Mouse (Mus musculus) lung, embryonic 16.5 days (tissue): ENCODE measurements at regions not wholly inside any gene's neighbourhood (a gene's known extent, or its start where the extent isn't known, plus 50 kb on each side); places are given as distances from the start of the nearest gene placed in this dataset.

Experiments
- ATAC-seq: fragments of 200-750 bp; cut with Nextera tagmentation; 2 replicates; pipeline ENCODE4 v1.8.0; 2017; ENCODE audit warnings: low read depth, mild to moderate bottlenecking, moderate library complexity
- H3K27ac ChIP-seq: fragments of 300-500 bp; sonication (generic); 2 replicates; pipeline ENCODE4 v1.5.1; 2014; ENCODE audit warnings: mild to moderate bottlenecking, control low read depth, low read length
- H3K27me3 ChIP-seq: fragments of 300-500 bp; sonication (generic); 2 replicates; pipeline ENCODE4 v1.6.1; 2014; ENCODE audit warnings: low read depth, low read length, mixed read lengths; ENCODE audit not compliant: control insufficient read depth, insufficient read depth
- H3K36me3 ChIP-seq: fragments of 300-500 bp; sonication (generic); 2 replicates; pipeline ENCODE4 v1.6.1; 2014; ENCODE audit warnings: low read length; ENCODE audit not compliant: control insufficient read depth, insufficient read depth
- H3K4me1 ChIP-seq: fragments of 300-500 bp; sonication (generic); replicated peaks from 2 replicates; pipeline ENCODE4 v1.6.1; 2014; ENCODE audit warnings: low read length, mixed read lengths; ENCODE audit not compliant: control insufficient read depth, insufficient read depth
- H3K4me2 ChIP-seq: fragments of 300-500 bp; sonication (generic); 2 replicates; pipeline ENCODE4 v1.6.1; 2014; ENCODE audit warnings: low read depth, low read length, control low read depth
- H3K4me3 ChIP-seq: fragments of 300-500 bp; sonication (generic); 2 replicates; pipeline ENCODE4 v1.5.1; 2014; ENCODE audit warnings: mild to moderate bottlenecking, low read length, control low read depth
- H3K9ac ChIP-seq: fragments of 300-500 bp; sonication (generic); 2 replicates; pipeline ENCODE4 v1.6.1; 2014; ENCODE audit warnings: low read length, control low read depth
- H3K9me3 ChIP-seq: fragments of 300-500 bp; sonication (generic); 2 replicates; pipeline ENCODE4 v1.6.1; 2016; ENCODE audit warnings: low read length; ENCODE audit not compliant: control insufficient read depth
- WGBS: fragments of 180-500 bp; shearing (Covaris S2); extraction: QIAGEN DNeasy Blood & Tissue Kit; methylation state at CpG from one replicate; pipeline ENCODE4 v1.1.7; 2014; 5-methylcytosine and 5-hydroxymethylcytosine counted together

DNA sequence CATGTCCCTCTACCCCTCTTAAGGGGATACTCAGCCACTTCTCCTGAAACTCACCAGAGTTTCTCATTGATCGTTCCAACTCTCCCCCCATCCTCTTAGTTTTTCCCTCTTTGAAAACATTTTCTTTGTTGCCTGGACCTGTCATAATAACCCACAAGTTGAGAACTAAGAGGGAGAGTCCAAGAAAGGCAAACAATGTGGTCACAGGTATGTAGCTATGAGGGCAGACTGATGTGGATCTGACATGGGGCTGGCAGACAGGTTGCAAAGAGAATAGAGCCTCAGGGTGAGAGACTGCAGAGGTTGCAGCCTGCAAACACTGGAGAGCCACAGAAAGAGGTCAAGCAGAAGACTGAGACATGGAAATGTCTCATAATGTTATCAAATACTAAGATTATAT is 69.9 kb upstream of the Rbms1 start:
- Histone ChIP-seq H3K27me3 (no peaks in the 10 kb centered on the region), H3K4me2 (no peak overlapping the region), H3K9ac (no peak overlapping the region), H3K4me3 (no peak overlapping the region), H3K9me3 (no peaks in the 10 kb centered on the region), H3K36me3 (no peaks in the 10 kb centered on the region), H3K27ac (peak overlapping the region; percentile 78), H3K4me1 (no peaks in the 10 kb centered on the region)
- ATAC-seq = peak; percentile 61; the same call in 1 of the 2 replicates
- WGBS = 67% methylated on average over 1 of the region's 1 CpGs

DNA sequence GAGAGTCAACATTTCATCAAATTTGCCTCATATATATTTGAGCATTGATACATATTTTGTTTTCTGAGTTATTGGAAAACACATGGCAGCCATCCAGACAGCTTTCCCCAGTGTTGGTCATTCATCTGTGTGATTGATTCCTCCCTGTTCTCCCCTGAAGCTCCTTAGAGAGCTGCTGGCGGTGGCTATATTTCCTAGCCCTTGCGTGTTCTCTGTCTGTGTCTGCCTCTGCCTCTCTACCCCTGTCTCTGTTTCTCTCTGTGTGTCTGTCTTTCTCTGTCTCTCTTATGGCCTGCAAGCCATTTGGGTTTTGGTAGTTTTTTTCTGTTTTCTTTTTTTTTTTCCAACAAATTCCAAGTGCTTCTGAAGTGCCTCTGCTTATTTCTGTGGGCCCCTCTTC is 66.7 kb upstream of the Rbms1 start:
- no peaks in the 10 kb centered on the region for H3K27me3 ChIP-seq
- no peak overlapping the region for H3K27ac ChIP-seq
- WGBS = 86% methylated on average over 2 of the region's 2 CpGs
- peaks cover 3% of the 10 kb centered on the region; the same call in 1 of the 2 replicates for H3K4me1 ChIP-seq
- no peaks in the 10 kb centered on the region for H3K36me3 ChIP-seq
- H3K4me2 ChIP-seq = no peak overlapping the region
- no peak overlapping the region for H3K4me3 ChIP-seq
- no peaks in the 10 kb centered on the region for H3K9me3 ChIP-seq
- ATAC-seq = no peak
- H3K9ac ChIP-seq = no peak overlapping the region

DNA sequence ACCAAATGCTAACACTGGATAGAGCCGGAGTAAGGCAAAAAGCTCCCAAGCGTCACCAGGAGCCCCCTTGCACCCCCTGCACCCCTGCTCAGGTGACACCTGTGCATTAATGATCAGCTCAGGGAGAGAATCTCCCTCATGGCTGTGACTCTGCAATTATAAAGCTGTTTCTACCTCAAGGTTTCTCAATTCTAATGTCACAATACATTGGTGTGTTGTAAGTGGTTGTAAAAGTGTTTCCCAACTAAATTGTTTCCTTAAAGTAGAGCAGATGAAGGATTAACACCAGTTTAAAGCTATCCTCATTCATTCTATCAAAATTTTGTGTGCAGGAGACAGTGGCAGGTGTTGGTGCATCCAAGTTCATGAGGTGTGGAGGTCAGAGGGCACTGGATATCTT is 65.6 kb upstream of the Rbms1 start:
- WGBS = 87% methylated on average over 2 of the region's 2 CpGs
- no peaks in the 10 kb centered on the region for H3K9me3 ChIP-seq

DNA sequence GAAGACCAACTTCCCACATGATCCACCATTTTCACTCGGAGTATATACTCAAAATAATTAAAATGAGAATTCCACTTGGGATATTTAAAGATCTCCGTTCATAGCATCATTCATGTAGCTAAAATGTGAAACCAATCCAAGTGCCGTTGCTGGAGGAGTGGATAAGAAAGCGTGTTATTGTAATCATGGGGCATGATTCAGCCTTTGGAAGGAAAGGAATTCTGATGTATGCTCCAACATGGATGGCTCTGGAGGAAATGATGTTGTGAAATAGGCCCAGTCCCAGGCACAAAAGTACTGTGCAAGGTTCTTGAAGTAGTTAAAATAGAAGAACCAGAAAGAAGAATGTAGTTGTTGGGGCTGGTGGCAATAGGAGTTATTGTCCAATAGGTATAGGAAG is 64.7 kb upstream of the Rbms1 start:
- Histone ChIP-seq H3K4me2 (no peak overlapping the region), H3K4me3 (no peak overlapping the region), H3K9me3 (no peaks in the 10 kb centered on the region), H3K27me3 (no peaks in the 10 kb centered on the region), H3K27ac (no peak overlapping the region), H3K4me1 (peaks cover 3% of the 10 kb centered on the region; the same call in 1 of the 2 replicates), H3K9ac (no peak overlapping the region), H3K36me3 (no peaks in the 10 kb centered on the region)
- WGBS = 82% methylated on average over 4 of the region's 4 CpGs
- no peak for ATAC-seq

More for the DNA sequence above, 65.6 kb upstream of the Rbms1 start:
- Histone ChIP-seq H3K9ac (no peak overlapping the region), H3K4me1 (peaks cover 3% of the 10 kb centered on the region; the same call in 1 of the 2 replicates), H3K4me2 (no peak overlapping the region), H3K27ac (no peak overlapping the region), H3K36me3 (no peaks in the 10 kb centered on the region), H3K4me3 (no peak overlapping the region), H3K27me3 (no peaks in the 10 kb centered on the region)
- no peak; the same call in 1 of the 2 replicates for ATAC-seq

DNA sequence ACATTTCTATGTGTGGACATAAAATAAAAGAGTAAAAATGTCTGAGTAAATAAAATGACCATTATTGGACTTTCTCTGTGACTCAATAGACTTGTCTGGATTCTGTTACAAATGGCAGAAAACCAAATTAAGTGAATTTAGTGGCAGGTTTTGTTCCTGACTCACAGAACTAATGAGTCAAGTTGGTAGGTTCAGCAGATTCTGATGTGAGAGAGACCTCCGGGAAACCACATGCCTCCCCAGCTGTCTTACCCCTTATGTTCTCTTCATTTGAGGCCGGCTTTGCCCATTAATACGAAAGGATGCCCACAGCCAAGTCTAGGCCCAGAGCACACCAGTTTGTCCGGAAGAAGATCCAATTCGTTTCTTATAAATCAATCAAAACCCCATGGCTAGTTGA is 59.4 kb upstream of the Rbms1 start:
- H3K9ac ChIP-seq = no peak overlapping the region
- WGBS = 93% methylated on average over 5 of the region's 5 CpGs
- no peak for ATAC-seq

DNA sequence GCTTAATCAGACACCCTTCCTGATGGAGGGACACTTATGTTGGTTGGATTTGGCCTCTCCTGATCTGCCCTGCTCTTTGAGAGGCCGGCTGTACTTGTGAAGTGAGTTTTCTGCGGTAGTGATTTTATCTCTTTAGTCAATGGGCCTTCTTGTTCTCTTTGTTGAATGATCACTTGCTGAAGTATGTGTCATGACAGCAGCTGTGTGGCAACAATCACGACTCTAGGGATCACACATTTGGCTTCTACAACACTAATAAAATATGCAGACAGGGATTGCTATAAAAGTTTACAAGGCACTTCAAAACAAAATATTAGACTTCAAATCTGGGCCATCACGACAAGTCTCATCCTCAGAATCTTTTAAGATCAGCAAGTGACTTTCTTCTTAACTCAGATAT is 57.8 kb upstream of the Rbms1 start:
- H3K4me1 ChIP-seq = peaks cover 3% of the 10 kb centered on the region; the same call in 1 of the 2 replicates
- ATAC-seq = peak; percentile 51; the same call in 1 of the 2 replicates
- no peak overlapping the region for H3K4me3 ChIP-seq
- H3K27me3 ChIP-seq = no peaks in the 10 kb centered on the region
- WGBS = 31% methylated on average over 4 of the region's 4 CpGs
- no peaks in the 10 kb centered on the region for H3K36me3 ChIP-seq
- no peak overlapping the region for H3K27ac ChIP-seq
- H3K9ac ChIP-seq = no peak overlapping the region
- no peak overlapping the region for H3K4me2 ChIP-seq
- 0 out of 2 replicates have a peak, but pooled peaks cover 2% of the 10 kb centered on the region for H3K9me3 ChIP-seq

More for the DNA sequence above, 59.4 kb upstream of the Rbms1 start:
- H3K4me3 ChIP-seq = no peak overlapping the region
- peaks cover 6% of the 10 kb centered on the region; the same call in 1 of the 2 replicates for H3K4me1 ChIP-seq
- no peaks in the 10 kb centered on the region for H3K36me3 ChIP-seq
- H3K9me3 ChIP-seq = 0 out of 2 replicates have a peak, but pooled peaks cover 2% of the 10 kb centered on the region
- H3K27me3 ChIP-seq = no peaks in the 10 kb centered on the region
- H3K27ac ChIP-seq = no peak overlapping the region
- H3K4me2 ChIP-seq = no peak overlapping the region

DNA sequence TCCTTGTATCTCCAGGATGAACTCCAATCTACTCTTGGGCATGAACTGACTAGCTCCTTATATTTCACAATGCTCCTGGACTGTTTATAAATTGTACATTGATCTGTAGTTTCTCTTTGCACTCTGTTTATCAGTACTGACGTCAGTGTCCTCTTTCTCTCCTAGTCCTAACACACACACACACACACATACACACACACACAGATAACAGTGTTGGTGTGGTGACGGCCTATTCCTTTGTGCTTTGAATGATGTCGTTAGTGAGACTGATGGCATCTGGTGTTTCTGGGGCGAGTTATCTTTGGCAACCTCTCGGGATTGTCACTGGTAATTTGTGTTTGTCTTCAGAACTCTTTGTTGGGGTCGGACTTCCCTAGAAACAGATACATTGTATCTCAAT is 50.0 kb upstream of the Rbms1 start:
- Histone ChIP-seq H3K36me3 (no peaks in the 10 kb centered on the region), H3K4me1 (no peaks in the 10 kb centered on the region), H3K4me3 (no peak overlapping the region), H3K27me3 (no peaks in the 10 kb centered on the region), H3K9me3 (peaks cover 2% of the 10 kb centered on the region; the same call in 1 of the 2 replicates), H3K4me2 (no peak overlapping the region), H3K27ac (no peak overlapping the region), H3K9ac (no peak overlapping the region)
- WGBS = 22% methylated on average over 6 of the region's 6 CpGs
- peak; percentile 45; the same call in 1 of the 2 replicates for ATAC-seq
